Mouse (Mus musculus): ENCODE data around the gene Atp2b2.

GRCm38 (mm10) chr6:113864812-113865211, 177.6 kb downstream of the Atp2b2 start:
- TF ChIP-seq CTCF (IDR thresholded peaks at IDR 0.05; ENCODE audit: low read depth) (no peak), EP300 (IDR thresholded peaks at IDR 0.05; ENCODE audit: low read depth) (no peak)

Data from heart, postnatal 0 days (tissue).